Mouse (Mus musculus) 3T3-L1 (cell line): ENCODE measurements around the gene Zdhhc3.

Experiments used
- DNase-seq: peaks from one replicate; pipeline ENCODE4 v3.0.0-alpha.2; 2015; ENCODE audit warnings: low read depth, low spot score

The Zdhhc3 gene

DNA sequence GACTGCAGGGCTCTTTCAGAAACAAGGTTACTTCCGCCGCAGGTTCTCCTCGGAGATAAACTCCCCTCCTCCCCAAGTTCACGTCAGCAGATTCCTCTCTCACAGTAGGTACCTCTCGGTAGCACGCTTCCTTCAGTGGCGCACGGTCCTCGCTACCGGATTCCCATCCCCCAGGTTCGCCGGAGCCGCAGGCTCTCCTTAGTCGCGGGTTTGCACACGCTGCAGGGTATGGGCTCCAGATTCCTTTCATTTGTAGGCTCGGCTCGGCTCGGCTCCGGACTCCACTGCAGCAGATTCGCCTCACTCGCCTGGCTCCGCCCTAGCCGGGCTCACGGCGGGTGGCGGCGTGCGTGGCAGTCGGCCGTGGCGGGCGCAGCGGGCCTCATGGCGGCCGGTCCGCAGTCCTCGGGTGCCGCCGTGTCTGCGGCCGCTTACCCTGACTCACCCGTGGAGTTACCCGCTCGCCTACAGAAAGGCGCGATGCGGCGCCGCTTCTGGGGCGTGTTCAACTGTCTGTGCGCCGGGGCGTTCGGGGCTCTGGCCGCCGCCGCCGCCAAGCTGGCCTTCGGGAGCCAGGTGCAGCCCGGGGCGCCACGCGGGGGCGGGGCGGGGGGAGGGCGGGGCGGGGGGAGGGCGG, 91.9 kb downstream of the Zdhhc3 start, which contains the start of gene Tmem42:
TSS of gene Tmem42 (plus strand) at position 332 of the 637 bp plus-strand sequence.
- peak; percentile 83 for DNase-seq
